In genomic region chr10:11260119-11260518, GRCm38 (mm10) we compare ENCODE assay signal across 21 mouse cellular contexts. TPM values are rescaled to one million over a fixed set of nuclear protein-coding genes. Genes with fewer than 3 reads are reported as not detected.
A peak's percentile ranks its signal among the peaks of the same experiment; 100 is the strongest.
DNase-seq lines count a peak whose midpoint lies in the region; ATAC-seq and TF ChIP-seq lines count a peak whose summit lies in the region.
"Had no signal": no experiment of that assay in that cellular context is flagged by ENCODE, and none has a peak within 500 bp of the region (broad histone marks: within the 10 kb centered on the region; RNA-seq: fewer than 3 reads in every experiment).

No protein-coding gene starts in this region.

- peak; percentile 25 for DNase-seq in 416B (ENCODE audit: low read depth)
- no peak for DNase-seq in left cerebral cortex, postnatal 10 days (ENCODE audit: extremely low spot score in 1 of 2, low spot score in 2 of 2)
- no peak for DNase-seq in layer of hippocampus, adult 2 months (ENCODE audit: low spot score in 2 of 2)
- DNase-seq: adrenal gland, adult 2 months; adrenal gland, postnatal 10 days; adrenal gland, postnatal 25 days; cerebellum, adult 11-12 months; cerebellum, adult 2 months; cerebellum, adult 9-10 months; cerebellum, postnatal 10 days; cerebellum, postnatal 25 days; embryo, embryonic 11 days had no signal

- H3K27ac ChIP-seq in layer of hippocampus, adult 2 months = no peak overlapping the region
- H3K27ac ChIP-seq: embryonic facial prominence, embryonic 13.5 days; embryonic facial prominence, embryonic 15.5 days; forebrain, embryonic 10.5 days; forebrain, embryonic 12.5 days had no signal

- no peak for TF ChIP-seq CTCF in layer of hippocampus, adult 2 months (conservative IDR thresholded peaks at IDR 0.05)

- ATAC-seq in granulocyte monocyte progenitor cell, adult 5-6 weeks (replicated peaks; ENCODE audit: poor library complexity, severe bottlenecking) = peak; percentile 92
- peak; percentile 75 for ATAC-seq in megakaryocyte progenitor cell, adult 5-6 weeks (replicated peaks; ENCODE audit: poor library complexity)
- ATAC-seq: forebrain, embryonic 14.5 days; forebrain, embryonic 16.5 days had no signal

- no peak overlapping the region for H3K4me3 ChIP-seq in layer of hippocampus, adult 2 months
- H3K4me3 ChIP-seq: embryonic facial prominence, embryonic 13.5 days; embryonic facial prominence, embryonic 15.5 days; erythroblast, embryonic 14.5 days; forebrain, embryonic 10.5 days; forebrain, embryonic 12.5 days had no signal

- intact Hi-C loops in left cerebral cortex, postnatal 10 days (cut with DNase I) = no loop called here

RNA-seq across cellular contexts. Expression of gene Fbxo30, which starts 21.0 kb away (rescaled TPM):
- 6.7 and 8.5 TPM in 2 replicates for total RNA-seq in granulocyte monocyte progenitor cell, adult 5-6 weeks (2014; fragmentation: Nextera tagmentation)
- total RNA-seq in granulocyte monocyte progenitor cell, adult 5-6 weeks (2017) = 14.6 and 14.7 TPM in 2 replicates
- total RNA-seq in megakaryocyte progenitor cell, adult 5-6 weeks (2015) = 13.3 and 15.4 TPM in 2 replicates
- total RNA-seq in megakaryocyte progenitor cell, adult 5-6 weeks (2017) = 9.6 and 12.3 TPM in 2 replicates
- 10 to 100 TPM; 11.9 to 13.3 TPM for total RNA-seq in left cerebral cortex, postnatal 10 days (2021)
- total RNA-seq in layer of hippocampus, adult 2 months (2021) = 10 to 100 TPM in 1 of 2 experiments, 1 to 10 TPM in 1; 8.1 to 10.1 TPM
